Mouse (Mus musculus): Measurements from ENCODE around the gene Sufu.

DNA sequence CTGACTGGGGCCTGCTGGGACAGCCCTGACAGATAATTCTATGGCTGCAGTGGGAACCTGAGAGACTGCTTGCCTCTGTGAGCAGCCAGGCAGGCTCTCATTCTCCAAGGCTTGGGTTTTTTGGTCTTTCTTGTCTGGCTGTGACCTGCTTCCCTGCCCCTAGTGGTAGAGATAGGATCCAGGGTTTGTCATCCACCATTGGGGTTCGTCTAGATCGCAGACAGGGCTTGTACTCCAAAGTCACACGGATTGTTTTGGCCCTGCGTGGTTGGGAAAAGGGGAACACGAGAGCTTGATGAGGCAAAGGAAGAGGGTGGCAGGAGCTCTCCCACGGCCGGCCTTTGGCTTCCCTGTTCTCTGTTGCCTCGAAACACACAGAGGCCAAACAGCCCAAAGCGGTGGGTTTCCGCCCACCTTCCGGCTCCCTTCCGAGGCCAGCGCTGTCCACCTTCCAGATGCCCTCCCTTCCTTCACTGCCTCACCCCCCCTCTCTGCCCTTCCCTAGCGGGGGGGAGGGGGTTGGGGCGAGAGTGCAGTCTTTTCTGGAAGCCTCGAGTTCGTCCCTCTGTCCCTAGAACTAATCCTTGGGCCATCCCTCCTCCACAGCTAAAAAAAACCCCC is 86.3 kb downstream of the Sufu start:
- TF ChIP-seq POLR2AphosphoS2 (IDR thresholded peaks at IDR 0.05; ENCODE audit: insufficient read length, low read depth) (no peak), POLR2A (IDR thresholded peaks at IDR 0.05; ENCODE audit: insufficient read length, low read depth) (no peak), E2F4 (IDR thresholded peaks at IDR 0.05; ENCODE audit: insufficient read depth) (no peak), USF1 (IDR thresholded peaks at IDR 0.05; ENCODE audit: low read depth) (no peak), SRF (IDR thresholded peaks at IDR 0.05; ENCODE audit: control insufficient read depth, insufficient read length, low read depth) (no peak), TCF12 (IDR thresholded peaks at IDR 0.05; ENCODE audit: insufficient read depth, poor library complexity, severe bottlenecking) (no peak), TCF3 (IDR thresholded peaks at IDR 0.05; ENCODE audit: insufficient read length, low read depth) (no peak)
